Mouse (Mus musculus) liver, adult 2 months (tissue): ENCODE data around the gene Ltb4r2.
A peak's percentile ranks its signal among the peaks of the same experiment; 100 is the strongest.

Experiments
- CTCF ChIP-seq: fragments of 200-500 bp; IDR thresholded peaks from 2 replicates; pipeline ENCODE4 v1.5.1; 2011; ENCODE audit warnings: low read depth, low read length, control low read depth
- POLR2A ChIP-seq: fragments of 200-500 bp; IDR thresholded peaks from 2 replicates; pipeline ENCODE4 v1.6.1; 2011; ENCODE audit warnings: low read length, control low read depth; ENCODE audit not compliant: insufficient read depth; ENCODE audit errors: extremely low read depth

DNA sequence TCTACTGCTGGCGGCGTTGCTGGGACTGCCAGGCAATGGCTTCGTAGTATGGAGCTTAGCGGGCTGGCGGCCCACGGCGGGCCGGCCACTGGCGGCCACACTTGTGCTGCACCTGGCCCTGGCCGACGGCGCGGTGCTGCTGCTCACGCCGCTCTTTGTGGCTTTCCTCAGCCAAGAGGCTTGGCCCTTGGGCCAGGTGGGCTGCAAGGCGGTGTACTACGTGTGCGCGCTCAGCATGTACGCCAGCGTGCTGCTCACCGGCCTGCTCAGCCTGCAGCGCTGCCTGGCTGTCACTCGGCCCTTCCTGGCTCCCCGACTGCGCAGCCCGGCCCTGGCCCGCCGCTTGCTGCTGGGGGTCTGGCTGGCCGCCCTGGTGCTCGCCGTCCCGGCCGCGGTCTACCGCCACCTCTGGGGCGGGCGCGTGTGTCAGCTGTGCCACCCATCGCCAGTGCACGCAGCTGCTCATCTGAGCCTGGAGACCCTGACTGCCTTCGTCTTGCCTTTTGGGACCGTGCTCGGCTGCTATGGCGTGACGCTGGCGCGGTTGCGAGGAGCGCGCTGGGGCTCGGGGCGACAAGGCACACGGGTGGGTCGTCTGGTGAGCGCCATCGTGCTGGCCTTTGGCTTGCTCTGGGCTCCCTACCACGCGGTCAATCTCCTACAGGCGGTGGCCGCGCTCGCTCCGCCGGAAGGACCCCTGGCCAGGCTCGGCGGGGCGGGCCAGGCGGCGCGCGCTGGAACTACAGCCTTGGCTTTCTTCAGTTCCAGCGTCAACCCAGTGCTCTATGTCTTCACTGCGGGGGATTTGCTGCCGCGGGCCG is 983 bp downstream of the Ltb4r2 start:
- TF ChIP-seq POLR2A (no peak), CTCF (peak; percentile 17; the same call in 1 of the 2 replicates)
